Mouse (Mus musculus) cerebellum, adult 9-11 months (tissue): ENCODE measurements at regions not wholly inside any gene's neighbourhood (a gene's known extent, or its start where the extent isn't known, plus 50 kb on each side); places are given as distances from the start of the nearest gene placed in this dataset.
"Not testable (repeated sequence)": the region's sequence is repeated elsewhere in the genome, so short reads cannot be mapped to it uniquely, and the experiment has no call there.

Source experiments
- DNase-seq: peaks from one replicate; pipeline ENCODE4 v3.0.0; 2022

DNA sequence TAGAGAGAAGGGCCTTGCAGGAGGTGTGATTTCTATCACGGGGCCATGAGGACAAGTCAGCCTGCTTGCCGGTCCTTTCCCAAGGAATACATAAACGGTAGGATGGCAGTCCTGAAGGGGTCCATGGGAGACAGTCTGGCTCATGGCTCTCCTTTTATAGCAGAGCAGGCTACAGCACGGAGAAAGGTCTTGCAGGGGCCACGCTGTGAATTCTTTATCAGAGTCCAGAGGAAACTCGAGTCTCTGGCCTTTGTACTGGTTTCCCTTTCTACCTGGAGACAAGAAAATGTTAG is 1984.0 kb downstream of the 4930444P10Rik start:
- no peak for DNase-seq

DNA sequence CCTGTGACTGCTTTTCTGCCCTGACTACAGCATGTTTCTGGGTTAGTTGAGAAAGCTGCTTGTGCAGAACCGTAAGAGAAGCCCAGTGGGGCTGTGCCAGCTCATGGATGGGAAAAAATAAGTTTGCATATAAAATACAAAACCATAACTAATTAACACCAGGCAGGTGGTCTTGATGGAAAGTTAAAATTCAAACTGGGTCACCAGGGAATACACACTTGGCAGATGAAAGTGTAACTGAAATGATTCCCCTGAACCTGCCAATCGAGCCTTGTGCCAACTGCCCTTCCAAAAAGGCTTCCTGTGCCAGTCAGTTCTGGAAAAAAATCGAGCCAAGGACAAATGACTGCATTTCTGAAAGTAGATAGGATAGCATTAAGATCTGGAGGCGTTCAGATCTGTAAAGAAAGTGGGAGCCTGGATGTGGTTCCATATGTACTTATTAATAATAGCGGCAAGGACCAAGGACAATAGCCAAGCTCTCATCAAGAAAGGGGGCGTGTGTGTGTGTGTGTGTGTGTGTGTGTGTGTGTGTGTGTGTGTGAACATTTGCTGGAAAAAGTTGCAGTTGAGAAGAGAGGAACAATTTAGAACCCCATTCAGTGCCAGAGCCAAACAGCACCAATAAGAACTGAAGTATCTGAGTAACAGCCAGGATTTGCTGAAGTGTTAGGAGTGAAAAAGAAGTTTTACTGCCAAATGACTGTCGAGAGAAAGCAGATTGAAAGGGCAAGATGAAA is 1984.5 kb downstream of the 4930444P10Rik start:
- peak; percentile 20 for DNase-seq

DNA sequence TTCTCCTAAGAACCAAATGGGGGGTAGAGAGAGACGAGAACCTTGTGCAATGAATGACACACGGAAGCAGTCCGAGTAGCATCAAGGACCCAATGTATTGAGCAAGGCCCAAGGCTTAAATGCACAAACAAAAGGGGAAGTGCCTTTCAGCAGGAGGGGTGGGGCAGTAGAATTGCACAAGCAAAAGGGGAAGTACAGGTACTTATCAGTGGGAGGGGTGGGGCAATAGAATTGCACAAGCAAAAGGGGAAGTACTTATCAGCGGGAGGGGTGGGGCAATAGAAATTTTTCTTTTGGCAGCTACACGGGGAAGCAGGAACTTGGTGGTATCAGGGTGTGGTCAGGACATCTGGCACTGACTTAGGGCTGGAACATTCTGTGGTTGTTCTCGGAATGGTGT is 1987.6 kb downstream of the 4930444P10Rik start:
- not testable (repeated sequence) for DNase-seq

DNA sequence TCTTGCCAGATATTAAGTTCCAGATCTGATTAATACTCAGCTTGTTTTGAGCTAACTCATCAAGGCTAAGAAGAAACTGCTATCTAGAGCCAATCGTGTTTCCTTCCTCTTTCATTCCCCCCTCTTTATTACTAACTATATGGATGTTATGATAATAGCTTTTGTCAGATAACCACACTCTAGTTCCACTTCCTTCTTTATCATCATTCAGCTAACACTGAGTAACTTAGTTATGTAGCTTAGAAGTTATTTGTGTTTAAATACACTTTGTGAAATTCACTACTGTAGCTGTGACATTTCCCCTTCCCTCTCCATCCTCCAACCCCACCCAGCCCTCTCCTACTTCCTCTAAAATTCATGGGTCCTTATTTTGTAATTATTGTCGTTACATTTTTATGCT is 1988.6 kb downstream of the 4930444P10Rik start:
- DNase-seq, result no peak

DNA sequence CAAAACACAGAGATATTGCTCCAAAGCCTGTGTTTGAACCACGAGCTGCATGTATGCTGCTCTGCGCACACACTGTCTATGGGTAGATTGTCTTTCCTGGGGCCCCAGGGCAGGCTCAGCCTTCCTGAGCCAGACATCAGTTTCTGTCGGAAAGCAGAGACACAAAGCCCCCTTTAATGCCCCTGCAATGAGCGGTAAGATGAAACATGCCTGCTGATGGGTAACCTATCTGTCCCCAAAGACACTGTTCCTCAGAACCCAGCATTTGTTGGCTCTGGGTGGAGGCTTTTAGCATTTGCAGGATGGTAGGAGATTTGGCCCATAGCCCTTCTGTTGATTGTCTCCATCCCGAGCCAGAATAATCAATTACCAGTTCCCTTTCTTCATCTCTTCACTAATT is 1994.1 kb downstream of the 4930444P10Rik start:
- DNase-seq, result no peak

DNA sequence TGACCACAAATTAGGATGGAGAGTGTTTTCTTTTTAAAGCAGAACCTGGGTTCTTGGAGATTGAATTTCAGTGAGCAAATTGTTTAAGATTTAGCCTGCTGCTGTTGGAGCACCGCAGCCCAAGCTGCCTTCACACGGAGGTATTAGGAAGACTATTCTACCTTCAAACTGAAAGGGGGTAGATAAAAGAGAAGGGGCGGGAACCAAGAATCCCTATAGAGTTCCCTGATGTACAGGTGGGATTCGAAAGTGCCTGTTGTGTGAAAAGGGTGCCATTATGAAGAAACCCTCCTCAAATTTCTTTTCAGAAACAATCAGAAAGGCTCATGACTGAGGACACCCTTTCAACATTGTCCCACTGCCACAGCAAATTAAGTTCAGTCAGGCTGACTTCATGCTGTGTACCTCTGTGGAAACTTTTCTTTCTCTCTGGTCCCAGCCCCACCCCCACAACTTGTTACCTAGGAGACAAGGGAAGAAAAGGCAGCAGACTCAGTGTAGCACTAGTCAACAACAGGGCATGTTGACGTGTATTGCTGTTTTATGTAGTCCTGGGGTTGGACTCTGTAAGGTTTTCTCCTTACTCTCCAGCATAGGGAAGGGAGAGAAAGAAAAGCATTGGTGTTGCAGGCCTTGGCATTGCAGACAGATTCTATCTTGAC is 1995.4 kb downstream of the 4930444P10Rik start:
- DNase-seq, result no peak

DNA sequence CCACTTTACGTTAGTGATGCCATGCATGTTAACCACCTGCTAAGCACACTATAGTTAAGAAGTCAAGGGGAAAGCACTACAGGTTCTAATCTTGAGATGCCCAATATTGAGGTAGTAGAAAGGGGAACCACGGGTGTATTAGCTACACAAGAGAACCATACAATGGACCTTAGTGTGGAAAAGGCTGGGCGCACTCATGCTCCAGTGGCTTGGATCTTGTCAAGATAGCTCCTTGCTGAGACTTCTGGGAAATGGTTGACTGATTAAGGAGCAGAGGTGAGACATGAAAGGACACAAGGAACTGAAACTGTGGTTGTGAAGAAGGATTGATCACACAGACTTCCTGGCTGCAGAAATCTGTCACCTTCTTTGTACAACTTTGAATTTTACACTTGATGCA is 2028.3 kb downstream of the 4930444P10Rik start:
- DNase-seq, result no peak

DNA sequence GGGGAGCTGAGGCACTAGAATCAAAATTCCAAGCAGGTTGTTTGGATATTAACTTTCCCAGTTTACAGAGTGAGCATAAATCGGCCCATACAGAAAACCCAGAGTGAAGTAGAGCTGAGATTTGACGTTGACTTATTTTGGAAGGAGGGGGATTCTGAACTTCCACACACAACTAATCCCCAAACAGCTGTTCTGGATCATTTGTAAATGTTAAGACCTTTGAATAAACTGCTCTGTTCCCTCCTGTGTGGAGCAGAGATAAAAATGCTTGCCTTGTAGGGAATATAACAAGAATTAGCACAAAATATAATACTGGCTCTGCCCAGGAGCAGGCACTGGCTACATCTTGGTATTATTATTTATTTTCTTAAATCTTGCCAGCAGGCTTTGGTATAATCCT is 2057.0 kb downstream of the 4930444P10Rik start:
- no peak for DNase-seq

DNA sequence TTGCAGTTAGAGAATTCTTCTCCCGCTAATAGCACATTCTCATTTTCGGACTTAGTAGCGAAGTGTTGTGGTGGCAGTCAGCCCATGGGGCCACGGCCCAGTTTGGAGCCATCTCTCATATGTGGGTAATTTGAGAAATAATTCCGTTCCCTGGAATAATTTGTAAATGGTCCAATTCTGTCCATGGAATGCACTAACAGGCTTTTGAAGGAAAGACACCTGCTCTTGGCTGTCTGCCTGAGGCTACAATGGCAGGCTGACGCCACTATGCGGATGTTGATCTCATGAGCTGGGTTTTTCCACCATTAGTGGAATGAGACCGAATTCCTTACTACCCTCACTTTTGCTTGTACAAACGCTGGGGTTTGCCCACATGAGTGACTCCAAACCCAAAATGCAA is 2081.6 kb downstream of the 4930444P10Rik start:
- DNase-seq, result peak; percentile 5

DNA sequence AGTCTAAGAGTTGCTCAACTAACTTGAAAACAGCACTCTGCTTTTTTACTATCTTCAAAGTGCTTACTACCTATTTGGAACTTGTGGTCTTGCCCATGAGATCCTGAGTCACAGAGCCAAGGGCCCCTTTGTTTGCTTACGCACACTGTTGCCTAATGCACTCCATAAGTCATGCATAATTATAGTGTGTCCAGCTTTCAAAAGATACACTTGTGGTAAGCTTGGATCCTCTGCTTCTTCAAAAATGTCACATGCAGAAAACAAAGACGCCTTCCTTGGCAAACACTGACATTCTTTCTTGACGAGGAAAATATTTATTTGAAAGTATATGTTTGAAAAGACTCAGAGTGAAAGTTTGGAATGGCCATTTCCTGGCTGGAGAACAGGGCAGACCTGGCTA is 2082.3 kb downstream of the 4930444P10Rik start:
- no peak for DNase-seq

DNA sequence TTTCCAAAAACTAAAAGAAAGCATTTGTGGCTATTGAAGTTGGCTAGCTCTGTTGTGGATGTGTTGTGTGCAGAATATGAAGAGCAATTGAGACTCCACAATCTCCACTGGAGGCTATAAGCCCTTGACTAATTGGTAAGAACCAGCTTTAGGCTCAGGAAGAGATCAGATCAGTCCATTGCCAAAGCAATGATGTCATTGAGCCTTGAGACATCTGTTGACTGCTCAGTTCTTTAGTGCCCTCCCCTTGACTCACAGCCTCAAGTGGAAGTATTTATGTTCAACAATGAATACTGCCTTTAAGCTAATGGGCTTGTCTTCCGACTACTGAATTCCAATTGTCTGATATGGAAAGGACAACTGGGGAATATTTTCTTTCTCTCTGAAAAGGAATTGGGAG is 2090.6 kb downstream of the 4930444P10Rik start:
- no peak for DNase-seq

DNA sequence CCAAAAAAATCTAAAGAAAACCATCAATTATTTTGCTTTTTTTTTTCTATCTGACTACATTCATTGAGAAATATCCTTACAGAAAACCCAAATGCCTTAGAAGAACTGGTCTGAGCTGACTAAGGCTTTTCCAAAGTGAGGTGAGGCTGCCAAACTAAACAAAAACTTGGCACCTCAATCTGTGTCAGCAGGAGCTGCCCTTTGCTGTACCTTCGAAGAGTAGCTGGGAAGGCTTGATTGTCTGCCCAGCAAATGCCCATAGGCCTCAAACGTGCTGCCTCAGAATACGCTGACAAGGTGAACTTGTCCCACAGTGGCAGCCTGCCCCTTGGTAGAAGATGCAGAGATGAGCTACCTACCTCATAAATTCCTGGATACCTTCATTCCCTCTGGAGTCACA is 2091.7 kb downstream of the 4930444P10Rik start:
- DNase-seq, result peak; percentile 23

DNA sequence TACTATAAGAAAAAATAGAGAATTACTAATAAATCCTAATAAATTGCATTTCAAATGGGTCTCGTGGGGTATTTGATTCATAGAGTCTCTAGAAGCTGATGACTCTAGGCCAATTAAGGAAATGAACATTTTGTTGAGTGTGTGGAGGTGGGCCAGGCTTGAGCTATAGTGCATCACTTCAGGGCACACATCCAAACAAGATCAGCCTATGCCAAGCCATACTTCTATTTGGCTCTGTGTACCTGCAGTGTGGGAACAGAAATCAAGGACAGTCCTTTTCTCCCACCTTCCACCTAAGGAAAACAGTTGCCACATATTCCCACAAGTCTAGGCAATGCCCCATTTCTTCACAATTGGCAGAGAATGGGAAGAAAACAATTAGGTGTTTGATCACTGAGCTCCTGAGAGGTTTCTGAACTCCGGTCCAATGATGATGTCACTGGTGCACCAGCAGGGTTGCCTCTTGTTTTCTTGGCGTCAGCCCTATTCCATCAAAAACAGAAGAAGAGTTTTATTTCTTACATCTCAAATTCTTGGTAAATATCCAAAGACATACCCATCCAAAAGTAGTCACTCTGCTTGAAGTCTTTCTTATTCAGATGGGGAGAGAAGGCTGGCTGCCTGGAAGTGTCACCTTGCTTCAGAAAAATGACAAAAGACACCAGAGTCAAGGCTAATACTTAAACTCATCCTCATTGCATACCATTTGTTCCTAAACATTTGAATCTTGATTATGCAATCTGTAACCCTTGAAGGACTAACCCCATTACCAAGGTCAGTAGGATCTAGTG is 2092.3 kb downstream of the 4930444P10Rik start:
- peak; percentile 33 for DNase-seq

DNA sequence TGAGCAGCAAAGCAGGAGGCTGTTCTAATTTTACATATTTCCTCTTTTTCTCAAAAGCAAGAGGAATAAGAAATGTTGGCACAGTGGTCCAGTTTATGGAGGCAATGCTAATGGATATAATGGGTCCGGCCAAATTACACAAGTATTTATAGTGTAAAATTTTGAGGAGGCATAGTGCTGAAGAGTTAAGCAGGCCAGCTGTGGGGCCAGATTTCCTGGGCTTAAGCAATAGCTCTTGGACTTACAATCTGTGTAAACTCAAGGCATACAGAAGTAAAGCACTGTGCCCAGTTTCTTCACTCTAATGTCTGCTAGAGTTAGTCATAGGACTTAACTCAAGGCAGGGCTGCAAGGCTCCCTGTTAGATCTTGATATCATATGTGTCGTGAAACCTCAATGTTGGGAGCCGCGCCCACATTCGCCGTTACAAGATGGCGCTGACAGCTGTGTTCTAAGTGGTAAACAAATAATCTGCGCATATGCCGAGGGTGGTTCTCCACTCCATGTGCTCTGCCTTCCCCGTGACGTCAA is 2094.9 kb downstream of the 4930444P10Rik start:
- no peak for DNase-seq

DNA sequence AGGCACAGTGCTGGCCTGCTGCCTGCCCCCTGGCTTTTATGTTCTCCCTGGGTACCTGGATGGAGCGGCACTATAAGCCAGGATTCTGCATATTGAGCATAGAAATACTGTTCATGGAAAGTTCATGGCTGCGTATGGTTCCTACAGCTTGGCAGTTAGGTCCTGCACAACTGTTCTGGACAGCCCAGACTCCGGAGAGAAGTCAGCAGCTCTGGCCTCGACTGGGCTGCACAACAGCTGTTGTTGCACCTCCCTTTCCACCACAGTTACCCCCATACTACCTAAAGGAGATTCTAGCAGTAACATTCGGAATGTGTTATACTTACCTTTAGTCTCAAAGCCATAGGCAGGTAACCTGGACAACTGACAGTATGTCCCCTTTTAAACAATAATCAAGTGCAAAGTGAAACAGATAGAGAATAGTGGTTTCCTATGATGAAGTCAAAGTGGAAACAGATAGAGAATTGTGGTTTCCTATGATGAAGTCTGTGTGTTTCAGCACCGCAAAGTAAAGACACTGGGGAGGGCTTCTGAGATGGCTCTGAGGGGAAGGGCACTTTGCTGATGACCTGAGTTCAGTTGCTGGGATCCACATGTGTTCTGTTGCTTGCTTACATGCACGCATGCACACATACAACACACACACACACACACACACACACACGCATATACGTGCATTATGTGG is 2099.2 kb downstream of the 4930444P10Rik start:
- DNase-seq, result no peak

DNA sequence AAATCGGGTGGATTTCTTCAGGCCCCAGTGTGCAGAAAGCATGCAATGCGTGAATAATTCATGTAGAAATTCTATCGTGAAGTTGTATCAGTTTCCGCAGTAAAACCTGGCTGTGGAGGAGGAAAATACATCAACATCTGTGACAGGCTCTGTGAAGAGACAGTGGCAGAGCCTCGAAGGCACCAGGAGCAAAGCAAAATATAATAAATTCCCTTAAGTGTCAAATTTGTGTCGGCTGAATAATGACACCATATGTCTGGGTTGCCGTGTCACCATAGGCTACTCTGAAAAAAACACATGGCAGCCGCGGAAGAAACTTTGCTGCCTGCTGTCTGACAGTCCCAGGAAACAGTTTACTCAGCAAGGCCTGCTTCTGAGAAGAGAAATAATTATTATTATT is 2100.1 kb downstream of the 4930444P10Rik start:
- no peak for DNase-seq

DNA sequence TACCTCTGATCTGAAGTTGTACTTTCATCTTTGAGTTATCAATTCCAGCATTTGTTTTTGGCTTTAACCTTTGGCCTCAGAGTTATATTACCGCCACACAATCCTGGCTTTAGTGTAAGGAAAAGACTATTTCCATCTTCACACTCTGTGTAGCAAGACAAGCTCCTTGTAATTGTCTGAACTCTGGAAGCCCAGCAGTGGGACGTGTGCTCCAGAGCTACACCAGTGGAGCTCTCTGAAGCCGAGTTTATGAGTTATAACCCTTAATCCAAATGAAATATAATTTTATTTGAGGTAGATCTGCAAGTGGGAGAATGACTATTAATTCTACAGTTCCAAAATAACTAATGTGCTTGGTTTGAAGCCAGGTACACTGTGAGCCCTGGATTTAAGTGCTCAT is 2103.8 kb downstream of the 4930444P10Rik start:
- DNase-seq, result no peak

DNA sequence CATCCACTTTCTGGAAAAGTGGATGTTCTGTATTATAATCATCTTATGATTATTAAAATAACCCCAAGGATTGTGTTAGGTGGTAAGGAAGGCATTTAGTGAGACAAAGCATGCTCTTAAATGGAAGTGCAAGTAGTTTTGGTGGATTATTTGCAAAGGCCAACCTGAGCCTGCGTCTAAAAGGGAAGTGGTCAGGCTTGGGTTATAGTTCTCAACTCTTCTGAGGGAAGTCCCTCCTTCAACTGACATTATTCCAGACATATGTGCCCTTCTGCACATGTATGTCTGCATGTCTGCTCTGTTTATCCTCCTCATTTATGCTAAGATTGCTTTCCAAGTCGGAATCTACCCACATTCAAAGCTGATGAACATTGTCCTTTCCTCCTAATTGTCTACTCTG is 2108.3 kb downstream of the 4930444P10Rik start:
- DNase-seq, result no peak

DNA sequence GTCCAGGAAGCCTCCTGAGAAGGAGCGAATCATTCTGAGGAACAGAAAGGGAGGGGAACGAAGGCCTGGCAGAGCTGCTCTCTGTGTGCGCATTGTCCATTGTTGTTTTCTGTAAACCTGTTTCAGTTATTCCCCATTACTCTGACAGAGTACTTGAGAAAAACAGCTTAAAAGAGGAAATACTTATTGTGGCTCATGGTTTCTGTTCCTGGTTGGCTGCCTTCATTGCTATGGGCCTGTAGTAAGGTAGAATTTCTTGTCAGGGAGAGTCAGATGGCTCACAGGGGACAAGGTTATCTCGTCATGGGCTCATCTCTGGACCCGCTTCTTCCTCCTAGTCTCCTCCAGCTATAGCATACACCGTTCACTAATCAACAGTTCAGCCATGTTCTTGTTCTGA is 2112.9 kb downstream of the 4930444P10Rik start:
- DNase-seq, result no peak

DNA sequence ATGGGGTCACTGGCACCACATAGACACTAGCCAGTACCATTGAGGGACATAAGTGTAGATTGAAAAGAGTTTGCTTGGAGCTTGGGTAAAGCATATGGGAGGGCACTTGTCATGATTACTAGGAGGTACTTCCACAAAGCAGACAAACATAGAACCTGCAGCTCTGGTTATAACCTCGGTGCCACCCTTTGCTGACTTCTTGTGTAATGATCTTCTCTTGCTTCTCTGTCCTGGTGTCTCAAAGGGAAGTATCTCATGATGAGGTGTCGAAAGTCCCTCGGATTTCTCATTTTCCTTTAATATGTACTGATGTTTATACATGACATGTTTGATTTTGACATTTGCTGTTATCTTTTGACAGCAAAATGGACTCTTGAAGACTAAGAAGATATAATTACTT is 2114.5 kb downstream of the 4930444P10Rik start:
- no peak for DNase-seq

DNA sequence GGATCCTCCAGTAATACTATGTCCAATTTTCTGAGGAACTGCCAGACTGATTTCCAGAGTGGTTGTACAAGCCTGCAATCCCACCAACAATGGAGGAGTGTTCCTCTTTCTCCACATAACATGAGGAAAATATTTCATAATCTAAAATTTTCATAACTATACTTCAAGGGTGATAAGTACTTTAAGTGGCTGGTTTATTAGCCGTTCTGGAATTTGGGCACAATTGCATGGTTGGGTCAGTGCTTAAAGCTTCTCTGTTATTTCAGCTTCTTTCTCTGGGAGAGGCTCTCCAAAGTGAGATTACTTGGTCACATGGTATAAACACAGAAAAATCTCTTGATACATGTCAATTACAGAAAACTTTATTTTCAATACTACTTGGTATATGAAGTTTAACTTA is 2115.9 kb downstream of the 4930444P10Rik start:
- no peak for DNase-seq

DNA sequence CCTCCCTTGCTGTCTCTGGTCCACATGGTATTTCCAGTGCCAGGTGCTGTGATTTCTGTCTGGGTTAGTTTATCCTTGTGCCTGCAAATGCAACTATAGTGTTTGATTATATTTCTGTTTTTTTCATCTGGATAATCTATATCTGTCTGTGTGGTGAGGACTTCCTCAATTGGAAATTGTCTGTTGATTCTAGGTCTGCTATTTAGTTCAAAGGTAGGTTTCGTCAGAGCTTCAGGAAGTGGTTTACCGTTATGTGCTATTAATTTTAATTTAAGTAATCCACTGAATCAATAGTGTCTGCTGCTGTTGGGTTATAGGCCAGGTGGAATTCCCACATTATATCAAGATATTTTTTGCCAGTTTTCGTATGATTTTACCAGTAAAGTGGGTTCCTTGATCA is 2143.9 kb downstream of the 4930444P10Rik start:
- no peak for DNase-seq

DNA sequence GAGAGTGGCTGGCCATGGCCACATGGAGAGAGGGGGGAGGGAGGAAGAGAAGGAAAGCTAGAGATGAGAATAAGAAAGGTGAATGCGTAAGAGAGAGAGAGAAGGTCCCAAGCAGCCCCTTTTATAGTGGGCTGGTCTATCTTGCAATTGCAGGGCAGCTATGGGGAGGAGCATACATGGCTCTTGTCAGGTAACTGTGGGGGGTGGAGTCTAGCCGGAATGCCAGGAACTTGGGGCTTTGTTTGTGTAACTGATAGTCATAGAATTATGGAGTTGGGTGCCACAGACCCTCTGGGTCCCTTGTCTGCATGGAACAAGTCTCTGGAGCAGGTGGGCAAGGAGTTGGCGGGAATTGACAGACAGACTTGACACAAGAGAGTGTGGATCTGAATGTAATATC is 2151.8 kb downstream of the 4930444P10Rik start:
- DNase-seq, result no peak
